9 mouse cellular contexts compared by ENCODE assay signal in the genomic region with DNA sequence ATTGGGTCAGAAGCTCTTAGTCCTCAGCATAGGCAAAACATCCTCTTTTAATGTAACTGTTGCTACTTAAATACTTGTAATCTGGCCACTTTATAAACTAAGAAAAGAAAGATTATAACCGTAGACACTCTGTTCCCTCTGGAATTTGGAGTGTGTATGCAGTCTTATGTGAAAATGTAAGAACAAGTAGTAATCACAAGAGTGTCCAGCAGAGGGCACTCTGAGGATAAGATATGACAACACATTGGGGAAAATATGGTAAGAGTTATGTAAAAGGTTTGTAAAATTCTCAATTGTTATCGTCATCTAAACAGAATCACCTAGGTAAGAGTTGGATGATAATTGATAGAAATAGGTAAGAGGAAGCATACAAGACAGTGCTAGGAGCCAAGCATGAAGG.
DNase-seq lines count a peak whose midpoint lies in the region; ATAC-seq lines count a peak whose summit lies in the region.
"Had no signal": no experiment of that assay in that cellular context is flagged by ENCODE, and none has a peak within 500 bp of the region (broad histone marks: within the 10 kb centered on the region; RNA-seq: fewer than 3 reads in every experiment).

No protein-coding gene starts in this region.

- no peaks in the 10 kb centered on the region for H3K36me3 ChIP-seq in kidney, embryonic 15.5 days
- no peaks in the 10 kb centered on the region for H3K36me3 ChIP-seq in hindbrain, embryonic 12.5 days
- H3K36me3 ChIP-seq in midbrain, embryonic 12.5 days: no peaks in the 10 kb centered on the region
- H3K36me3 ChIP-seq in splenic B cell, adult 2 months (ENCODE audit: control insufficient read depth, insufficient read depth, low read length, poor library complexity, severe bottlenecking): no peaks in the 10 kb centered on the region

- DNase-seq in kidney, adult 11 months: peak; percentile 27
- peak; percentile 94 for DNase-seq in brain, adult 2 months (ENCODE audit: low read depth, low spot score)
- DNase-seq in left cerebral cortex, adult 11 months (ENCODE audit: low spot score): peak; percentile 86
- peak; percentile 60 for DNase-seq in splenic B cell, adult 2 months (ENCODE audit: low read depth, low spot score)

- H3K4me3 ChIP-seq in kidney, embryonic 15.5 days (replicated peaks): no peak overlapping the region
- no peak overlapping the region for H3K4me3 ChIP-seq in hindbrain, embryonic 12.5 days
- H3K4me3 ChIP-seq in midbrain, embryonic 12.5 days: no peak overlapping the region
- H3K4me3 ChIP-seq: megakaryocyte, embryonic 14.5 days had no signal

- no peaks in the 10 kb centered on the region for H3K9me3 ChIP-seq in kidney, embryonic 15.5 days (replicated peaks)
- H3K9me3 ChIP-seq in hindbrain, embryonic 12.5 days (replicated peaks): no peaks in the 10 kb centered on the region
- no peaks in the 10 kb centered on the region for H3K9me3 ChIP-seq in midbrain, embryonic 12.5 days
- H3K9me3 ChIP-seq: megakaryocyte, embryonic 14.5 days had no signal

- H3K4me2 ChIP-seq in kidney, embryonic 15.5 days: no peak overlapping the region
- H3K4me2 ChIP-seq in hindbrain, embryonic 12.5 days (replicated peaks): no peak overlapping the region
- no peak overlapping the region for H3K4me2 ChIP-seq in midbrain, embryonic 12.5 days (replicated peaks)

- WGBS in kidney, embryonic 15.5 days: 28% methylated on average over 2 of the region's 2 CpGs
- WGBS in hindbrain, embryonic 12.5 days: 29% methylated on average over 2 of the region's 2 CpGs
- 28% methylated on average over 2 of the region's 2 CpGs for WGBS in midbrain, embryonic 12.5 days

- ATAC-seq in kidney, embryonic 15.5 days (replicated peaks; ENCODE audit: low FRiP score): no peak
- ATAC-seq in erythroid progenitor cell, adult 5-6 weeks (replicated peaks; ENCODE audit: low FRiP score, poor library complexity, severe bottlenecking): 0 out of 2 replicates have a peak, but pooled peaks have one; percentile 63
- ATAC-seq in hindbrain, embryonic 12.5 days (ENCODE audit: low FRiP score): 0 out of 2 replicates have a peak, but pooled peaks have one; percentile 52
- peak; percentile 27; the same call in 1 of the 2 replicates for ATAC-seq in midbrain, embryonic 12.5 days (ENCODE audit: low FRiP score, low read depth)

- no peaks in the 10 kb centered on the region for H3K4me1 ChIP-seq in kidney, embryonic 15.5 days
- no peaks in the 10 kb centered on the region for H3K4me1 ChIP-seq in hindbrain, embryonic 12.5 days
- no peaks in the 10 kb centered on the region for H3K4me1 ChIP-seq in midbrain, embryonic 12.5 days

- H3K27ac ChIP-seq in kidney, embryonic 15.5 days: no peak overlapping the region
- H3K27ac ChIP-seq in hindbrain, embryonic 12.5 days: no peak overlapping the region
- no peak overlapping the region for H3K27ac ChIP-seq in midbrain, embryonic 12.5 days (replicated peaks)

- H3K9ac ChIP-seq in kidney, embryonic 15.5 days: no peak overlapping the region
- no peak overlapping the region for H3K9ac ChIP-seq in hindbrain, embryonic 12.5 days
- H3K9ac ChIP-seq in midbrain, embryonic 12.5 days (replicated peaks): no peak overlapping the region

- peaks cover 4% of the 10 kb centered on the region; the same call in 1 of the 2 replicates for H3K27me3 ChIP-seq in kidney, embryonic 15.5 days
- H3K27me3 ChIP-seq in hindbrain, embryonic 12.5 days: no peaks in the 10 kb centered on the region
- no peaks in the 10 kb centered on the region for H3K27me3 ChIP-seq in midbrain, embryonic 12.5 days
- no peaks in the 10 kb centered on the region; the same call in 1 of the 2 replicates for H3K27me3 ChIP-seq in splenic B cell, adult 2 months (ENCODE audit: control insufficient read depth, insufficient read depth, low read length, poor library complexity, severe bottlenecking)

Comparison
In these comparisons a context has a peak if more than half of its experiments do, and no peak if none do; other contexts are left out.
1. DNase-seq: peak in every context shown above with its lines; median percentile 94 in brain, adult 2 months; 86 in left cerebral cortex, adult 11 months; 60 in splenic B cell, adult 2 months; 27 in kidney, adult 11 months.